Mouse (Mus musculus): ENCODE results near the gene Mlxip. TPM values are rescaled to one million over a fixed set of nuclear protein-coding genes. Genes with fewer than 3 reads are reported as not detected.

Gene Mlxip
- polyA plus RNA-seq, 1 experiment = 37.5 TPM

DNA sequence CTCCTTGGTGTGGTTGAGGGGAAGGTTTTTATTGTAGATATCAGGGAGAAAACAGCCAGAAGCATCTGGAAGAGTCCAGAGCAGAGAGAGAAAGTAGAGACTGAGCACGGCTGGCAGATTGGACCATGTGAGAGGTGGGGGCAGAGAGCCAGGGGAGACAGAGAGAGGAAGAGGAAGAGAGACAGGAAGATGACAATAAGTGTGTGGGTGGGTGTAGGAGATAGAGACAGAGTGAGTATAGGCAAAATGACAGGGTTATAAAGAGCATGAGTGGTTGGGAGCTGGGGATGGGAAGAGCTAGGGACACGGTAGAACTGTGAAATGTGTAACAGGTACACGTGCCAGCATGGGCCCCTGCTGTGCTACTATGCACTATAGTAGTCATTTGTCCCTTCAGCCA, 6.1 kb upstream of the Mlxip start:
- no peak for DNase-seq (ENCODE audit: low read depth)
- TF ChIP-seq CTCF (IDR thresholded peaks at IDR 0.05; ENCODE audit: borderline replicate concordance, extremely low read depth, insufficient read depth, insufficient read length) (no peak), POLR2A (IDR thresholded peaks at IDR 0.05; ENCODE audit: borderline replicate concordance, extremely low read depth, insufficient read depth, insufficient read length, poor library complexity, severe bottlenecking) (no peak)

DNA sequence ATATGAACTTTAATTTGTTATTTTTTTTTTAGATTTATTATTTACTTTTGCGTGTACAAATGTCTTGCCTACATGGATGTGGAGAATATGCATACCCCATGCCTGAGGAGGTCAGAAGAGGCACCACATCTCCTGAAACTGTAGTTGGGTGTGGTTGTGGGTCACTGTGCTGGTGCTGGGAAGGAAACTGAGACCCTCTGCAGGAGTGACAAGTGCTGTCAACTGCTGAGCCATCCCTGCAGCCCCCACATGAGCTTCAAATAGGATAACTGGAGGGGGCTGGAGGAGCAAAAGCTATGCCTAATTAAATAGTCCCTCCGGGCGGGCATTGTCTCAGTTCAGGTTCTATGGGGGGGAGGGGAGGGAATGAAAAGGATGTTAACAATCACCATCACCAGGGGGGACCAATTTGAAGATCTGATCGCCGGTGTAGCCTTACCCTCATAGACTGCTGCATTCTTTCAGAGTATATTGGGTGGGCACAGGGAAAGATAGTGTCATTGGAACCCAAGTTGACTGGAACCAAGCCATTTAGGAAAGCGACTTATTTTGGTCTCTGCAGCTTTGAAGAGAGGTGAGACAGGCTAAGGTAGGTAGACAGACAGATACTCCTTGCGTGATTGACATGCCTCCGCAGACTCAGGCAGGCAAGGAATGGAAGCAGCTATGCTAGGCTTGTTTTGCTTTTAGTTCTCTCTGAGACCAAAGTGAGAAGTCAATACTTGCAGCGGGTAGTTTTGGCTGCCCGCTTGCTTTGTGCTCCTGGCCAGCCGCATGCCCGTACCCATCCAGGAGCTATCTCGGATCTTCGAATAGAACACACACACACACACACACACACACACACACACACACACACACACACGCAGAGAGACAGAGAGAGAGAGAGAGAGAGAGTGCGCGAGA, 3.8 kb upstream of the Mlxip start:
- TF ChIP-seq POLR2A (IDR thresholded peaks at IDR 0.05; ENCODE audit: borderline replicate concordance, extremely low read depth, insufficient read depth, insufficient read length, poor library complexity, severe bottlenecking) (no peak), CTCF (IDR thresholded peaks at IDR 0.05; ENCODE audit: borderline replicate concordance, extremely low read depth, insufficient read depth, insufficient read length) (no peak)
- DNase-seq (ENCODE audit: low read depth) = no peak

- TF ChIP-seq CTCF (IDR thresholded peaks at IDR 0.05; ENCODE audit: borderline replicate concordance, extremely low read depth, insufficient read depth, insufficient read length) = no peak
- no peak for TF ChIP-seq POLR2A (IDR thresholded peaks at IDR 0.05; ENCODE audit: borderline replicate concordance, extremely low read depth, insufficient read depth, insufficient read length, poor library complexity, severe bottlenecking)
- peak; percentile 93 for DNase-seq (ENCODE audit: low read depth)
Observed at GRCm38 (mm10) chr5:123391442-123391809, 3.2 kb upstream of the Mlxip start.

DNA sequence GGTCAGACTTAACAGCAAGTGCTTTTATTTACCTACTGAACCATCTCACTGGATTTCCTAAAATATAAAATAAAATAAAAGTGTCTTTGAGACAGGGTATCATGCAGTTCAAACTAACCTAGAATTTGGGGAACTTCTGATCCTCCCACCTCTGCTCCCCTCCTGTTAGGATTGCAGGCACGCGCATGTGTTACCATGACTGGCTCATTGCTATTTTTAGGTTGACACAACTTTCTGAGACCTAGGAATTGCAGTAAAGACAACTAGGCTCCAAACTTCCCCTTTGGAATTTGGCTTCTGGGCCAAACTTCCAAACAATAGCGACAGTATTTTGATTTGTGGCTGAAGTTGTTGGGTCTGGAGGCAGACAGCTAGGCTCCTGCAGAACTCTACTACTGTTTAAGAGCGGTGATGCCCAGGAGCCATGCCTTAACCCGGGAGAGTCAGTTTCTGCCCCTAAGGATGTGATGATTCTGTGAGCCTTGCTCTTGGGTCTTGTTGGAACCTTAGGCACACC, 754 bp upstream of the Mlxip start:
- no peak for DNase-seq (ENCODE audit: low read depth)
- TF ChIP-seq CTCF (IDR thresholded peaks at IDR 0.05; ENCODE audit: borderline replicate concordance, extremely low read depth, insufficient read depth, insufficient read length) = no peak
- TF ChIP-seq POLR2A (IDR thresholded peaks at IDR 0.05; ENCODE audit: borderline replicate concordance, extremely low read depth, insufficient read depth, insufficient read length, poor library complexity, severe bottlenecking) = no peak

- peak; percentile 38 for DNase-seq (ENCODE audit: low read depth)
- TF ChIP-seq CTCF (IDR thresholded peaks at IDR 0.05; ENCODE audit: borderline replicate concordance, extremely low read depth, insufficient read depth, insufficient read length) = peak; percentile 17; the same call in 1 of the 2 replicates
- no peak for TF ChIP-seq POLR2A (IDR thresholded peaks at IDR 0.05; ENCODE audit: borderline replicate concordance, extremely low read depth, insufficient read depth, insufficient read length, poor library complexity, severe bottlenecking)
Observed at GRCm38 (mm10) chr5:123394957-123395881, 621 bp downstream of the Mlxip start.

GRCm38 (mm10) chr5:123396901-123397464, 2.4 kb downstream of the Mlxip start:
- TF ChIP-seq CTCF (IDR thresholded peaks at IDR 0.05; ENCODE audit: borderline replicate concordance, extremely low read depth, insufficient read depth, insufficient read length) (no peak), POLR2A (IDR thresholded peaks at IDR 0.05; ENCODE audit: borderline replicate concordance, extremely low read depth, insufficient read depth, insufficient read length, poor library complexity, severe bottlenecking) (no peak)
- DNase-seq (ENCODE audit: low read depth) = no peak

DNA sequence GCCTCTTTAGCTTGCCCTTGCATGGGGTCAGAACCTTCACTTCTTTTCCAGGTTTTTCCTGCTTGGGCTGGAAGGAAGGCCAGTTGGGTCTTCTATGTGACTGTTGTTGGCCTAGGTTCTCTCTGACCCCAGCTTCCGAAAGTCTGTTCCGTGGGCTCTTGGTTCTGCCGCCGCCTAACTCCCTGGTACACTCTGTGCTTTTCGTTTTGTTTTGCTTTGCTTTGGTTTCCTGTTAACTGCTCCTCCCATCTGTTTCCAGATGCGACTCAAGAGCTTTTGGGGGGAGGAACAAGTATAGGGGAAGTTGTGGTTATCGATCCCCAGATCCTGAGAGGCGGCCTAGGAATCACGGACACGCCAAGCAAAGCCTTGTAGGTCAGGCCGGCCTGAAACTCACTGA, 3.2 kb downstream of the Mlxip start:
- no peak for DNase-seq (ENCODE audit: low read depth)
- TF ChIP-seq POLR2A (IDR thresholded peaks at IDR 0.05; ENCODE audit: borderline replicate concordance, extremely low read depth, insufficient read depth, insufficient read length, poor library complexity, severe bottlenecking) (no peak), CTCF (IDR thresholded peaks at IDR 0.05; ENCODE audit: borderline replicate concordance, extremely low read depth, insufficient read depth, insufficient read length) (no peak)

GRCm38 (mm10) chr5:123398856-123399498, 4.4 kb downstream of the Mlxip start:
- DNase-seq (ENCODE audit: low read depth) = no peak
- TF ChIP-seq POLR2A (IDR thresholded peaks at IDR 0.05; ENCODE audit: borderline replicate concordance, extremely low read depth, insufficient read depth, insufficient read length, poor library complexity, severe bottlenecking) (no peak), CTCF (IDR thresholded peaks at IDR 0.05; ENCODE audit: borderline replicate concordance, extremely low read depth, insufficient read depth, insufficient read length) (no peak)

DNA sequence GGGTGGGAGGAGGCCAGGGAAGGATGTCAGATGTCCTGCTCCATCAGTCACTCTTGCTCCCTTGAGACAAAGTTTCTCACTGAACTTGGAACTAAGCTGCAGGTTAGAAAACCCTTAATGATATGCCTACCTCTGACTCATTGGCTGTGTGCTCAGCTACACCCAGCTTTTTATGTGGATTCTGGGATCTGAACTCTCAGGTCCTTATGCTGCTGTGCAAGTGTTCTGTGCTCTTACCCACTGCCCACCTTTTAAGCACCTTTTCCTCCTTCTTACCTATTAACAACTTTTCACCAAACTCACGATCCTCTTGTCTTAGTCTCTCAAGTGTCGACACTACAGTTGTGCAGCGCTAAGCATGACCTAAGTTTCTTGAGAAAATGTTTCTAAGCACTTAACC, 9.9 kb downstream of the Mlxip start:
- no peak for DNase-seq (ENCODE audit: low read depth)
- TF ChIP-seq POLR2A (IDR thresholded peaks at IDR 0.05; ENCODE audit: borderline replicate concordance, extremely low read depth, insufficient read depth, insufficient read length, poor library complexity, severe bottlenecking) (no peak), CTCF (IDR thresholded peaks at IDR 0.05; ENCODE audit: borderline replicate concordance, extremely low read depth, insufficient read depth, insufficient read length) (no peak)

DNA sequence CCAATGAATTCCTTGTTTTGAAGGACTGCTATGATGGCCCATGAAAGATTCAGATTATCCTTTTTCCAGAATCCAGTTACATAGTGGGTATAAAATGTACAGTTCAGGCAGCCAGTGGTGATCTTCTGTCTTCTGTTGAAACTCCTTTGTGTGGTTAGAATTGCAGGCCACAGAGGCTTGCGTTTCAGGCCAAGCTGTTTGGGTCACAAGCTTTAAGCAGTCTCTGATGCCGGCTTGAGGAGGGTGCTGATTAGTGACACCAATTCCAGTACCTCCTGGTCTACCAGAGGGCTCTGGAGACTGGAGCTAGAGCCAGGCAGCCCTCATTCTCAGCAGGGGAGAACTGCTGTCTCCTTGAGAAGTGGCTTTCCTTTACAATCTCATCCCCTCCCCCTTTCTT, 12.4 kb downstream of the Mlxip start:
- no peak for DNase-seq (ENCODE audit: low read depth)
- TF ChIP-seq CTCF (IDR thresholded peaks at IDR 0.05; ENCODE audit: borderline replicate concordance, extremely low read depth, insufficient read depth, insufficient read length) = no peak
- TF ChIP-seq POLR2A (IDR thresholded peaks at IDR 0.05; ENCODE audit: borderline replicate concordance, extremely low read depth, insufficient read depth, insufficient read length, poor library complexity, severe bottlenecking) = no peak
